Comparison of ENCODE assay signal across 13 mouse cellular contexts in genomic region chr9:12692329-12692728, GRCm38 (mm10).
DNase-seq lines count a peak whose midpoint lies in the region; ATAC-seq lines count a peak whose summit lies in the region.
"Had no signal": no experiment of that assay in that cellular context is flagged by ENCODE, and none has a peak within 500 bp of the region (broad histone marks: within the 10 kb centered on the region; RNA-seq: fewer than 3 reads in every experiment).

No protein-coding gene starts in this region.

- H3K9ac ChIP-seq in hindbrain, embryonic 11.5 days (ENCODE audit: low read depth, low read length): no peak overlapping the region
- no peak overlapping the region for H3K9ac ChIP-seq in hindbrain, embryonic 16.5 days (ENCODE audit: low read depth, low read length)
- H3K9ac ChIP-seq: neural tube, embryonic 13.5 days; stomach, embryonic 15.5 days had no signal

- WGBS in hindbrain, embryonic 11.5 days: 59% methylated on average over 4 of the region's 4 CpGs
- WGBS in hindbrain, embryonic 16.5 days: 60% methylated on average over 4 of the region's 4 CpGs
- WGBS in embryonic facial prominence, embryonic 10.5 days: 55% methylated on average over 4 of the region's 4 CpGs

- H3K36me3 ChIP-seq in hindbrain, embryonic 11.5 days (ENCODE audit: control insufficient read depth, insufficient read depth, low read length): no peaks in the 10 kb centered on the region
- H3K36me3 ChIP-seq in hindbrain, embryonic 16.5 days (ENCODE audit: control insufficient read depth, insufficient read depth, low read length): no peaks in the 10 kb centered on the region
- H3K36me3 ChIP-seq in embryonic facial prominence, embryonic 10.5 days (replicated peaks): no peaks in the 10 kb centered on the region
- H3K36me3 ChIP-seq: neural tube, embryonic 13.5 days; stomach, embryonic 15.5 days had no signal

- no peak overlapping the region for H3K4me3 ChIP-seq in hindbrain, embryonic 11.5 days (ENCODE audit: low read depth, low read length)
- H3K4me3 ChIP-seq in hindbrain, embryonic 16.5 days (ENCODE audit: low read length): no peak overlapping the region
- no peak overlapping the region for H3K4me3 ChIP-seq in embryonic facial prominence, embryonic 10.5 days
- H3K4me3 ChIP-seq: neural tube, embryonic 13.5 days; stomach, embryonic 15.5 days had no signal

- ATAC-seq in hindbrain, embryonic 11.5 days (ENCODE audit: low FRiP score): no peak
- ATAC-seq in hindbrain, embryonic 16.5 days: no peak
- no peak for ATAC-seq in monocyte, adult 5-6 weeks (replicated peaks; ENCODE audit: insufficient number of reproducible peaks, low FRiP score, low TSS enrichment, poor library complexity, severe bottlenecking)
- ATAC-seq: forebrain, embryonic 16.5 days had no signal

- no peaks in the 10 kb centered on the region for H3K4me1 ChIP-seq in hindbrain, embryonic 11.5 days (replicated peaks; ENCODE audit: control insufficient read depth, insufficient read depth, low read length)
- H3K4me1 ChIP-seq in hindbrain, embryonic 16.5 days (ENCODE audit: control insufficient read depth, insufficient read depth, low read depth, low read length): no peaks in the 10 kb centered on the region
- H3K4me1 ChIP-seq in embryonic facial prominence, embryonic 10.5 days: peaks cover 7% of the 10 kb centered on the region; the same call in 1 of the 2 replicates
- H3K4me1 ChIP-seq: stomach, embryonic 15.5 days had no signal

- DNase-seq in hindbrain, embryonic 11.5 days (ENCODE audit: low spot score): peak; percentile 4
- peak; percentile 2 for DNase-seq in thymus, postnatal 0 days (ENCODE audit: low spot score)
- no peak for DNase-seq in thymus, adult 18-20 months
- DNase-seq in embryonic facial prominence, embryonic 10.5 days (ENCODE audit: low spot score): peak; percentile 22
- DNase-seq in testis, postnatal 14 days (ENCODE audit: low spot score): peak; percentile 5
- DNase-seq in heart, postnatal 4 days: no peak
- DNase-seq: cerebellum, adult 18-20 months; lung, postnatal 4 days had no signal

- H3K9me3 ChIP-seq in hindbrain, embryonic 11.5 days (ENCODE audit: control insufficient read depth, low read length): no peaks in the 10 kb centered on the region
- no peaks in the 10 kb centered on the region for H3K9me3 ChIP-seq in hindbrain, embryonic 16.5 days (ENCODE audit: control insufficient read depth, low read length)
- H3K9me3 ChIP-seq in embryonic facial prominence, embryonic 10.5 days: no peaks in the 10 kb centered on the region
- H3K9me3 ChIP-seq: neural tube, embryonic 13.5 days; stomach, embryonic 15.5 days had no signal

- no peaks in the 10 kb centered on the region for H3K27me3 ChIP-seq in hindbrain, embryonic 11.5 days (ENCODE audit: control insufficient read depth, insufficient read depth, low read length)
- no peaks in the 10 kb centered on the region for H3K27me3 ChIP-seq in hindbrain, embryonic 16.5 days (replicated peaks; ENCODE audit: control insufficient read depth, insufficient read depth, low read length)
- H3K27me3 ChIP-seq in embryonic facial prominence, embryonic 10.5 days (replicated peaks; ENCODE audit: low read depth, poor library complexity, severe bottlenecking): no peaks in the 10 kb centered on the region
- H3K27me3 ChIP-seq: neural tube, embryonic 13.5 days; stomach, embryonic 15.5 days had no signal

- no peak overlapping the region for H3K4me2 ChIP-seq in hindbrain, embryonic 11.5 days (replicated peaks; ENCODE audit: low read depth, low read length)
- H3K4me2 ChIP-seq in hindbrain, embryonic 16.5 days (ENCODE audit: low read length): no peak overlapping the region
- H3K4me2 ChIP-seq: neural tube, embryonic 13.5 days; stomach, embryonic 15.5 days had no signal

- H3K27ac ChIP-seq in hindbrain, embryonic 11.5 days (ENCODE audit: low read depth, low read length): no peak overlapping the region
- H3K27ac ChIP-seq in hindbrain, embryonic 16.5 days (ENCODE audit: low read depth, low read length): no peak overlapping the region
- no peak overlapping the region for H3K27ac ChIP-seq in embryonic facial prominence, embryonic 10.5 days (replicated peaks)
- H3K27ac ChIP-seq: neural tube, embryonic 13.5 days; stomach, embryonic 15.5 days had no signal

Comparison
In these comparisons a context has a peak if more than half of its experiments do, and no peak if none do; other contexts are left out.
1. DNase-seq: peak in hindbrain, embryonic 11.5 days (single experiment), thymus, postnatal 0 days (single experiment), embryonic facial prominence, embryonic 10.5 days (single experiment) and testis, postnatal 14 days (single experiment); none in thymus, adult 18-20 months (0 of 2) and heart, postnatal 4 days (single experiment).